In the genomic region with DNA sequence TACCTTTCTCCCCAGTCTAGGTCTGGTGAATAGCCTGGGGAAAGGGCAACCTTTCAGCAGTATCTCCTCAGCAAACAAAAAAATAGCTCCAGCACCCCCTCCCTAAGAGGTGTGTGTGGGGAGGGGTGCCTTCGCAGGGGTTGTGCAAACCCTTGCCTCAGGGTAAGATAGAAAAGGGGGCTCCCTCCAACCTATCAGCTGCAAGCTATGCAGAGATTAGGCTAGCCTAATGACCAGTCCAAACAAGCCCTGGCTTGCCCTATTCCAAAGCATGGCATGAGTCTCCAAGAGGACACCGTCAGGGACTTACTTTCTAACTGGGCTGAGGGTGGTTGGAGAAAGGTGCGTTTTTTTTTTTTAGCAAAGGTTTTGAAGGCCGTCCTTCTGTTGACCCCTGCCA, we compare ENCODE assay signal across 8 mouse cellular contexts. TPM values are rescaled to one million over a fixed set of nuclear protein-coding genes. Genes with fewer than 3 reads are reported as not detected.
DNase-seq lines count a peak whose midpoint lies in the region; ATAC-seq and TF ChIP-seq lines count a peak whose summit lies in the region.

No protein-coding gene starts in this region.

- no peak for TF ChIP-seq POLR2A in limb, embryonic 14.5 days (IDR thresholded peaks at IDR 0.05; ENCODE audit: borderline replicate concordance, extremely low read depth, insufficient read depth, insufficient read length)

- no peak overlapping the region for H3K9ac ChIP-seq in limb, embryonic 14.5 days (ENCODE audit: low read depth, low read length, severe bottlenecking)
- H3K9ac ChIP-seq in stomach, embryonic 16.5 days (ENCODE audit: low read length): peak overlapping the region; percentile 98

- H3K4me2 ChIP-seq in limb, embryonic 14.5 days (replicated peaks; ENCODE audit: low read depth, low read length, severe bottlenecking): peak overlapping the region; percentile 82
- peak overlapping the region; percentile 94 for H3K4me2 ChIP-seq in stomach, embryonic 16.5 days (ENCODE audit: low read depth, low read length)

- H3K9me3 ChIP-seq in limb, embryonic 14.5 days (ENCODE audit: control insufficient read depth, low read length): no peaks in the 10 kb centered on the region
- no peaks in the 10 kb centered on the region for H3K9me3 ChIP-seq in stomach, embryonic 16.5 days (replicated peaks; ENCODE audit: control insufficient read depth, low read length)

- H3K4me1 ChIP-seq in limb, embryonic 14.5 days (ENCODE audit: control insufficient read depth, insufficient read depth, low read length): peaks cover 32% of the 10 kb centered on the region
- H3K4me1 ChIP-seq in stomach, embryonic 16.5 days (ENCODE audit: control insufficient read depth, insufficient read depth, low read length): peaks cover 33% of the 10 kb centered on the region

- DNase-seq in embryo, embryonic 10.5 days (ENCODE audit: low spot score): peak; percentile 20
- DNase-seq in embryo, embryonic 11 days: no peak
- DNase-seq in urinary bladder, postnatal 14 days (ENCODE audit: low spot score): peak; percentile 76
- no peak for DNase-seq in urinary bladder, postnatal 10 days (ENCODE audit: low spot score)
- no peak for DNase-seq in limb, embryonic 14.5 days (ENCODE audit: low spot score)
- DNase-seq in gastrocnemius, adult 18-20 months (ENCODE audit: low spot score): no peak
- DNase-seq in cerebellum, adult 11-12 months: no peak

- H3K27ac ChIP-seq in limb, embryonic 14.5 days (replicated peaks; ENCODE audit: low read depth, low read length): peak overlapping the region; percentile 97
- peak overlapping the region; percentile 99 for H3K27ac ChIP-seq in stomach, embryonic 16.5 days (ENCODE audit: low read length)

- peak overlapping the region; percentile 100 for H3K4me3 ChIP-seq in limb, embryonic 14.5 days (replicated peaks; ENCODE audit: low read length)
- H3K4me3 ChIP-seq in stomach, embryonic 16.5 days (replicated peaks; ENCODE audit: low read length): peak overlapping the region; percentile 100

- no peak for ATAC-seq in limb, embryonic 14.5 days (ENCODE audit: low FRiP score, low read depth)
- no peak for ATAC-seq in stomach, embryonic 16.5 days (ENCODE audit: insufficient read depth, low FRiP score)

- H3K27me3 ChIP-seq in limb, embryonic 14.5 days (ENCODE audit: control insufficient read depth, insufficient read depth, low read length): no peaks in the 10 kb centered on the region
- H3K27me3 ChIP-seq in stomach, embryonic 16.5 days (ENCODE audit: control insufficient read depth, insufficient read depth, low read length): no peaks in the 10 kb centered on the region

- 29% methylated on average over 4 of the region's 4 CpGs for WGBS in limb, embryonic 14.5 days
- 46% methylated on average over 4 of the region's 4 CpGs for WGBS in stomach, embryonic 16.5 days

- peaks cover 18% of the 10 kb centered on the region for H3K36me3 ChIP-seq in limb, embryonic 14.5 days (ENCODE audit: control insufficient read depth, insufficient read depth, low read length)
- peaks cover 5% of the 10 kb centered on the region; the same call in 1 of the 2 replicates for H3K36me3 ChIP-seq in stomach, embryonic 16.5 days (ENCODE audit: control insufficient read depth, insufficient read depth, low read length)

RNA-seq across cellular contexts. Expression of gene Traf4, which starts 0.8 kb away (rescaled TPM):
- 159 and 212 TPM in 2 replicates for polyA plus RNA-seq in limb, embryonic 14.5 days (2012; rRNA removed)
- polyA plus RNA-seq in limb, embryonic 14.5 days (2014; fragmentation: Nextera tagmentation; extraction: Ambion mirVana): 59.0 and 67.7 TPM in 2 replicates
- 50.9 and 55.1 TPM in 2 replicates for polyA plus RNA-seq in stomach, embryonic 16.5 days (2015; fragmentation: Nextera tagmentation; extraction: Ambion mirVana)
- 1 to 10 TPM; 2.0 to 2.2 TPM for total RNA-seq in gastrocnemius, adult 18-20 months (2021)

RNA-seq across cellular contexts. Expression of gene Nek8, which starts 10.3 kb away (rescaled TPM):
- 38.3 and 46.4 TPM in 2 replicates for polyA plus RNA-seq in limb, embryonic 14.5 days (2012; rRNA removed)
- polyA plus RNA-seq in limb, embryonic 14.5 days (2014; fragmentation: Nextera tagmentation; extraction: Ambion mirVana): 11.9 and 17.2 TPM in 2 replicates
- 16.7 and 19.0 TPM in 2 replicates for polyA plus RNA-seq in stomach, embryonic 16.5 days (2015; fragmentation: Nextera tagmentation; extraction: Ambion mirVana)
- total RNA-seq in gastrocnemius, adult 18-20 months (2021): under 1 TPM; 0.37 to 0.50 TPM

RNA-seq across cellular contexts. Expression of gene Tlcd1, which starts 10.3 kb away (rescaled TPM):
- 43.3 and 48.4 TPM in 2 replicates for polyA plus RNA-seq in limb, embryonic 14.5 days (2012; rRNA removed)
- 19.4 and 21.4 TPM in 2 replicates for polyA plus RNA-seq in limb, embryonic 14.5 days (2014; fragmentation: Nextera tagmentation; extraction: Ambion mirVana)
- polyA plus RNA-seq in stomach, embryonic 16.5 days (2015; fragmentation: Nextera tagmentation; extraction: Ambion mirVana): 32.5 and 32.8 TPM in 2 replicates
- 1 to 10 TPM; 1.5 to 2.2 TPM for total RNA-seq in gastrocnemius, adult 18-20 months (2021)

RNA-seq across cellular contexts. Expression of gene Rpl23a, which starts 17.2 kb away (rescaled TPM):
- polyA plus RNA-seq in limb, embryonic 14.5 days (2012; rRNA removed): 1,666 and 3,231 TPM in 2 replicates
- 1,710 and 1,819 TPM in 2 replicates for polyA plus RNA-seq in limb, embryonic 14.5 days (2014; fragmentation: Nextera tagmentation; extraction: Ambion mirVana)
- 1,025 and 1,263 TPM in 2 replicates for polyA plus RNA-seq in stomach, embryonic 16.5 days (2015; fragmentation: Nextera tagmentation; extraction: Ambion mirVana)
- total RNA-seq in gastrocnemius, adult 18-20 months (2021): 100 to 1,000 TPM; 845 to 889 TPM

RNA-seq across cellular contexts. Expression of gene Rab34, which starts 22.1 kb away (rescaled TPM):
- polyA plus RNA-seq in limb, embryonic 14.5 days (2012; rRNA removed): 163 and 228 TPM in 2 replicates
- polyA plus RNA-seq in limb, embryonic 14.5 days (2014; fragmentation: Nextera tagmentation; extraction: Ambion mirVana): 171 and 181 TPM in 2 replicates
- polyA plus RNA-seq in stomach, embryonic 16.5 days (2015; fragmentation: Nextera tagmentation; extraction: Ambion mirVana): 88.3 and 90.9 TPM in 2 replicates
- 1 to 10 TPM; 2.5 to 3.5 TPM for total RNA-seq in gastrocnemius, adult 18-20 months (2021)

Comparison
In these comparisons a context has a peak if more than half of its experiments do, and no peak if none do; other contexts are left out.
1. DNase-seq: peak in embryo, embryonic 10.5 days (single experiment) and urinary bladder, postnatal 14 days (single experiment); none in embryo, embryonic 11 days (single experiment), urinary bladder, postnatal 10 days (single experiment), limb, embryonic 14.5 days (single experiment), gastrocnemius, adult 18-20 months (single experiment) and cerebellum, adult 11-12 months (single experiment).